Mouse (Mus musculus) kidney, adult 2 months (tissue): ENCODE measurements around the gene Usp54.

Experiments used
- CTCF ChIP-seq: fragments of 200-500 bp; conservative IDR thresholded peaks from 2 replicates; pipeline ENCODE4 v1.5.1; 2011; ENCODE audit warnings: low read depth, mild to moderate bottlenecking, control low read depth, low read length, moderate library complexity, mixed read lengths; ENCODE audit not compliant: insufficient read depth, insufficient read length
- POLR2A ChIP-seq: fragments of 200-500 bp; IDR thresholded peaks from one replicate; pipeline ENCODE4 v1.6.1; 2011; ENCODE audit warnings: low read depth, low read length, control low read depth

DNA sequence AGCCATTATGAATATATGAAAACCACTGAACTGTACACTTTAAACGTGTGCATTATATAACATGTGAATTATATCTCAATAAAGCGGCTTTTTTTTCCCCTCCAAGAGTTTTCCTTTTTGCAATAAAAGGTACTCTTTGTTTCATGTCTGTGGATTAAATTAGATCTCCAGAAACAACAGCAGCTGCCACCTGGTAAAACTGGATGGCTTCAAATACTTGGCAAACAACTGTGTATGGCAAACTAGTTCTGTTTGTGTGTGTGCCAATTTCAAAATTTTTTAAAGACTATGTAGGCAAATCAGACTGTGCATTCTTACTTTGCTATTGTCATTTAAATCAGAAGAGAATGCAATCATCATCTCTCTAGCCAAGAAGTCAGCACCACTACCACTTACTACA, 19.0 kb downstream of the Usp54 start:
- TF ChIP-seq POLR2A (no peak), CTCF (no peak)
